Mouse (Mus musculus): ENCODE measurements around the gene Drp2. TPM values are rescaled to one million over a fixed set of nuclear protein-coding genes. Genes with fewer than 3 reads are reported as not detected.

Drp2 gene
- polyA plus RNA-seq, 1 experiment from 2014 or later = 2.2 TPM

- peaks cover 4% of the 10 kb centered on the region; the same call in 1 of the 2 replicates for H3K27me3 ChIP-seq (ENCODE audit: control insufficient read depth, insufficient read depth, low read length)
- H3K36me3 ChIP-seq (ENCODE audit: control insufficient read depth, insufficient read depth, low read length) = no peaks in the 10 kb centered on the region
- peak overlapping the region; percentile 49 for H3K4me2 ChIP-seq (ENCODE audit: low read depth, low read length)
- H3K9me3 ChIP-seq (replicated peaks; ENCODE audit: control insufficient read depth, low read length) = no peaks in the 10 kb centered on the region
- no peaks in the 10 kb centered on the region for H3K4me1 ChIP-seq (ENCODE audit: control insufficient read depth, insufficient read depth, low read length)
- peak overlapping the region; percentile 42 for H3K4me3 ChIP-seq (replicated peaks; ENCODE audit: low read length)
- H3K9ac ChIP-seq (ENCODE audit: low read length) = peak overlapping the region; percentile 46; the same call in 1 of the 2 replicates
- ATAC-seq (ENCODE audit: insufficient read depth, low FRiP score) = no peak
- H3K27ac ChIP-seq (ENCODE audit: low read length) = no peak overlapping the region
- WGBS = 14% methylated on average over 12 of the region's 14 CpGs
Observed at GRCm38 (mm10) chrX:134404584-134404955, 219 bp downstream of the Drp2 start.

- H3K9ac ChIP-seq (ENCODE audit: low read length) = no peak overlapping the region
- WGBS = 86% methylated on average over 6 of the region's 6 CpGs
- no peak overlapping the region for H3K4me2 ChIP-seq (ENCODE audit: low read depth, low read length)
- H3K36me3 ChIP-seq (ENCODE audit: control insufficient read depth, insufficient read depth, low read length) = no peaks in the 10 kb centered on the region
- no peaks in the 10 kb centered on the region for H3K9me3 ChIP-seq (replicated peaks; ENCODE audit: control insufficient read depth, low read length)
- no peaks in the 10 kb centered on the region for H3K4me1 ChIP-seq (ENCODE audit: control insufficient read depth, insufficient read depth, low read length)
- ATAC-seq (ENCODE audit: insufficient read depth, low FRiP score) = no peak
- no peak overlapping the region for H3K4me3 ChIP-seq (replicated peaks; ENCODE audit: low read length)
- no peak overlapping the region for H3K27ac ChIP-seq (ENCODE audit: low read length)
- peaks cover 4% of the 10 kb centered on the region; the same call in 1 of the 2 replicates for H3K27me3 ChIP-seq (ENCODE audit: control insufficient read depth, insufficient read depth, low read length)
Observed at GRCm38 (mm10) chrX:134409354-134409900, 5.1 kb downstream of the Drp2 start.

- Histone ChIP-seq H3K36me3 (ENCODE audit: control insufficient read depth, insufficient read depth, low read length) (no peaks in the 10 kb centered on the region), H3K27me3 (ENCODE audit: control insufficient read depth, insufficient read depth, low read length) (no peaks in the 10 kb centered on the region), H3K4me2 (ENCODE audit: low read depth, low read length) (no peak overlapping the region), H3K27ac (ENCODE audit: low read length) (no peak overlapping the region), H3K9me3 (replicated peaks; ENCODE audit: control insufficient read depth, low read length) (no peaks in the 10 kb centered on the region), H3K9ac (ENCODE audit: low read length) (no peak overlapping the region), H3K4me1 (ENCODE audit: control insufficient read depth, insufficient read depth, low read length) (no peaks in the 10 kb centered on the region), H3K4me3 (replicated peaks; ENCODE audit: low read length) (no peak overlapping the region)
- 76% methylated on average over 1 of the region's 1 CpGs for WGBS
- ATAC-seq (ENCODE audit: insufficient read depth, low FRiP score) = no peak
Observed at GRCm38 (mm10) chrX:134412096-134412495, 7.7 kb downstream of the Drp2 start.

- H3K27ac ChIP-seq (ENCODE audit: low read length) = no peak overlapping the region
- no peaks in the 10 kb centered on the region for H3K9me3 ChIP-seq (replicated peaks; ENCODE audit: control insufficient read depth, low read length)
- WGBS = 82% methylated on average over 5 of the region's 5 CpGs
- no peak overlapping the region for H3K4me3 ChIP-seq (replicated peaks; ENCODE audit: low read length)
- H3K27me3 ChIP-seq (ENCODE audit: control insufficient read depth, insufficient read depth, low read length) = no peaks in the 10 kb centered on the region
- no peaks in the 10 kb centered on the region for H3K4me1 ChIP-seq (ENCODE audit: control insufficient read depth, insufficient read depth, low read length)
- ATAC-seq (ENCODE audit: insufficient read depth, low FRiP score) = no peak
- H3K9ac ChIP-seq (ENCODE audit: low read length) = no peak overlapping the region
- H3K36me3 ChIP-seq (ENCODE audit: control insufficient read depth, insufficient read depth, low read length) = no peaks in the 10 kb centered on the region
- H3K4me2 ChIP-seq (ENCODE audit: low read depth, low read length) = no peak overlapping the region
Observed at GRCm38 (mm10) chrX:134420097-134420496, 15.7 kb downstream of the Drp2 start.

- Histone ChIP-seq H3K9me3 (replicated peaks; ENCODE audit: control insufficient read depth, low read length) (no peaks in the 10 kb centered on the region), H3K4me1 (ENCODE audit: control insufficient read depth, insufficient read depth, low read length) (no peaks in the 10 kb centered on the region), H3K4me2 (ENCODE audit: low read depth, low read length) (no peak overlapping the region), H3K4me3 (replicated peaks; ENCODE audit: low read length) (no peak overlapping the region), H3K9ac (ENCODE audit: low read length) (no peak overlapping the region), H3K27ac (ENCODE audit: low read length) (no peak overlapping the region), H3K36me3 (ENCODE audit: control insufficient read depth, insufficient read depth, low read length) (no peaks in the 10 kb centered on the region), H3K27me3 (ENCODE audit: control insufficient read depth, insufficient read depth, low read length) (no peaks in the 10 kb centered on the region)
- 85% methylated on average over 5 of the region's 5 CpGs for WGBS
- no peak for ATAC-seq (ENCODE audit: insufficient read depth, low FRiP score)
Observed at GRCm38 (mm10) chrX:134424263-134424662, 19.9 kb downstream of the Drp2 start.

GRCm38 (mm10) chrX:134425798-134426197, 21.4 kb downstream of the Drp2 start:
- H3K9ac ChIP-seq (ENCODE audit: low read length) = no peak overlapping the region
- H3K27me3 ChIP-seq (ENCODE audit: control insufficient read depth, insufficient read depth, low read length) = no peaks in the 10 kb centered on the region
- no peaks in the 10 kb centered on the region for H3K9me3 ChIP-seq (replicated peaks; ENCODE audit: control insufficient read depth, low read length)
- ATAC-seq (ENCODE audit: insufficient read depth, low FRiP score) = no peak
- H3K4me3 ChIP-seq (replicated peaks; ENCODE audit: low read length) = no peak overlapping the region
- 78% methylated on average over 10 of the region's 10 CpGs for WGBS
- H3K4me1 ChIP-seq (ENCODE audit: control insufficient read depth, insufficient read depth, low read length) = no peaks in the 10 kb centered on the region
- no peaks in the 10 kb centered on the region for H3K36me3 ChIP-seq (ENCODE audit: control insufficient read depth, insufficient read depth, low read length)
- H3K27ac ChIP-seq (ENCODE audit: low read length) = no peak overlapping the region
- H3K4me2 ChIP-seq (ENCODE audit: low read depth, low read length) = no peak overlapping the region

GRCm38 (mm10) chrX:134426819-134427218, 22.5 kb downstream of the Drp2 start:
- Histone ChIP-seq H3K36me3 (ENCODE audit: control insufficient read depth, insufficient read depth, low read length) (no peaks in the 10 kb centered on the region), H3K9ac (ENCODE audit: low read length) (no peak overlapping the region), H3K27ac (ENCODE audit: low read length) (no peak overlapping the region), H3K4me2 (ENCODE audit: low read depth, low read length) (no peak overlapping the region), H3K4me1 (ENCODE audit: control insufficient read depth, insufficient read depth, low read length) (no peaks in the 10 kb centered on the region), H3K4me3 (replicated peaks; ENCODE audit: low read length) (no peak overlapping the region), H3K27me3 (ENCODE audit: control insufficient read depth, insufficient read depth, low read length) (no peaks in the 10 kb centered on the region), H3K9me3 (replicated peaks; ENCODE audit: control insufficient read depth, low read length) (no peaks in the 10 kb centered on the region)
- 64% methylated on average over 6 of the region's 6 CpGs for WGBS
- no peak for ATAC-seq (ENCODE audit: insufficient read depth, low FRiP score)

GRCm38 (mm10) chrX:134427307-134427706, 23.0 kb downstream of the Drp2 start:
- H3K4me3 ChIP-seq (replicated peaks; ENCODE audit: low read length) = no peak overlapping the region
- no peaks in the 10 kb centered on the region for H3K4me1 ChIP-seq (ENCODE audit: control insufficient read depth, insufficient read depth, low read length)
- no peak overlapping the region for H3K4me2 ChIP-seq (ENCODE audit: low read depth, low read length)
- ATAC-seq (ENCODE audit: insufficient read depth, low FRiP score) = no peak
- H3K9ac ChIP-seq (ENCODE audit: low read length) = no peak overlapping the region
- no peaks in the 10 kb centered on the region for H3K36me3 ChIP-seq (ENCODE audit: control insufficient read depth, insufficient read depth, low read length)
- H3K27ac ChIP-seq (ENCODE audit: low read length) = no peak overlapping the region
- 57% methylated on average over 3 of the region's 3 CpGs for WGBS
- no peaks in the 10 kb centered on the region for H3K9me3 ChIP-seq (replicated peaks; ENCODE audit: control insufficient read depth, low read length)
- no peaks in the 10 kb centered on the region for H3K27me3 ChIP-seq (ENCODE audit: control insufficient read depth, insufficient read depth, low read length)

- Histone ChIP-seq H3K4me3 (replicated peaks; ENCODE audit: low read length) (no peak overlapping the region), H3K4me1 (ENCODE audit: control insufficient read depth, insufficient read depth, low read length) (no peaks in the 10 kb centered on the region), H3K27ac (ENCODE audit: low read length) (no peak overlapping the region), H3K36me3 (ENCODE audit: control insufficient read depth, insufficient read depth, low read length) (no peaks in the 10 kb centered on the region), H3K27me3 (ENCODE audit: control insufficient read depth, insufficient read depth, low read length) (no peaks in the 10 kb centered on the region), H3K4me2 (ENCODE audit: low read depth, low read length) (0 out of 2 replicates have a peak overlapping the region, but pooled peaks have one; percentile 5), H3K9me3 (replicated peaks; ENCODE audit: control insufficient read depth, low read length) (0 out of 2 replicates have a peak, but pooled peaks cover 11% of the 10 kb centered on the region), H3K9ac (ENCODE audit: low read length) (no peak overlapping the region)
- 70% methylated on average over 50 of the region's 67 CpGs for WGBS
- ATAC-seq (ENCODE audit: insufficient read depth, low FRiP score) = peak; percentile 33; the same call in 1 of the 2 replicates
Observed at GRCm38 (mm10) chrX:134474988-134475710, 70.8 kb downstream of the Drp2 start.
